Mouse (Mus musculus): ENCODE measurements around the gene Dnajc22. TPM values are rescaled to one million over a fixed set of nuclear protein-coding genes. Genes with fewer than 3 reads are reported as not detected.

Gene Dnajc22
- total and polyA plus RNA-seq, 2 experiments from 2014 or later, result 0.61 TPM; not detected in 1

GRCm38 (mm10) chr15:99099139-99099556, 6.2 kb downstream of the Dnajc22 start:
- 0 out of 2 replicates have a peak overlapping the region, but pooled peaks have one; percentile 40 for H3K9ac ChIP-seq (replicated peaks; ENCODE audit: low read depth, low read length)
- TF ChIP-seq CTCF (IDR thresholded peaks at IDR 0.05; ENCODE audit: low read depth), result peak; percentile 71
- no peak for TF ChIP-seq EP300 (IDR thresholded peaks at IDR 0.05; ENCODE audit: low read depth)
- peaks cover 53% of the 10 kb centered on the region for H3K27me3 ChIP-seq (ENCODE audit: control insufficient read depth, insufficient read depth, low read length)
- H3K9me3 ChIP-seq (replicated peaks; ENCODE audit: control insufficient read depth, low read length), result no peaks in the 10 kb centered on the region
- peaks cover 16% of the 10 kb centered on the region for H3K4me1 ChIP-seq (ENCODE audit: control insufficient read depth, insufficient read depth)
- ATAC-seq (ENCODE audit: insufficient read depth, low read depth) (peak; percentile 40), DNase-seq (ENCODE audit: low spot score) (peak; percentile 66)
- peak overlapping the region; percentile 66 for H3K4me2 ChIP-seq (ENCODE audit: low read depth, low read length)
- peak overlapping the region; percentile 48 for H3K4me3 ChIP-seq (ENCODE audit: low read depth, low read length)
- no peak overlapping the region for H3K27ac ChIP-seq (ENCODE audit: low read depth)
- no peaks in the 10 kb centered on the region for H3K36me3 ChIP-seq (replicated peaks; ENCODE audit: control insufficient read depth, insufficient read depth, low read length)
- WGBS, result 2% methylated on average over 15 of the region's 15 CpGs

GRCm38 (mm10) chr15:99099984-99100383, 7.0 kb downstream of the Dnajc22 start:
- no peak overlapping the region for H3K4me2 ChIP-seq (ENCODE audit: low read depth, low read length)
- no peak overlapping the region for H3K27ac ChIP-seq (ENCODE audit: low read depth)
- no peak overlapping the region for H3K9ac ChIP-seq (replicated peaks; ENCODE audit: low read depth, low read length)
- no peak for DNase-seq (ENCODE audit: low spot score)
- H3K4me3 ChIP-seq (ENCODE audit: low read depth, low read length), result no peak overlapping the region
- H3K9me3 ChIP-seq (replicated peaks; ENCODE audit: control insufficient read depth, low read length), result no peaks in the 10 kb centered on the region
- H3K27me3 ChIP-seq (ENCODE audit: control insufficient read depth, insufficient read depth, low read length), result peaks cover 46% of the 10 kb centered on the region
- H3K4me1 ChIP-seq (ENCODE audit: control insufficient read depth, insufficient read depth), result peaks cover 16% of the 10 kb centered on the region
- WGBS, result 64% methylated on average over 3 of the region's 3 CpGs
- H3K36me3 ChIP-seq (replicated peaks; ENCODE audit: control insufficient read depth, insufficient read depth, low read length), result no peaks in the 10 kb centered on the region
- TF ChIP-seq EP300 (IDR thresholded peaks at IDR 0.05; ENCODE audit: low read depth) (no peak), CTCF (IDR thresholded peaks at IDR 0.05; ENCODE audit: low read depth) (no peak)
- no peak for ATAC-seq (ENCODE audit: insufficient read depth, low read depth)

GRCm38 (mm10) chr15:99105238-99105637, 12.3 kb downstream of the Dnajc22 start:
- H3K4me2 ChIP-seq (ENCODE audit: low read depth, low read length), result no peak overlapping the region
- H3K4me3 ChIP-seq (ENCODE audit: low read depth, low read length), result no peak overlapping the region
- 62% methylated on average over 7 of the region's 7 CpGs for WGBS
- H3K27me3 ChIP-seq (ENCODE audit: control insufficient read depth, insufficient read depth, low read length), result no peaks in the 10 kb centered on the region
- DNase-seq (ENCODE audit: low spot score), result no peak
- H3K36me3 ChIP-seq (replicated peaks; ENCODE audit: control insufficient read depth, insufficient read depth, low read length), result no peaks in the 10 kb centered on the region
- no peak overlapping the region for H3K27ac ChIP-seq (ENCODE audit: low read depth)
- H3K9ac ChIP-seq (replicated peaks; ENCODE audit: low read depth, low read length), result no peak overlapping the region
- H3K4me1 ChIP-seq (ENCODE audit: control insufficient read depth, insufficient read depth), result no peaks in the 10 kb centered on the region
- H3K9me3 ChIP-seq (replicated peaks; ENCODE audit: control insufficient read depth, low read length), result no peaks in the 10 kb centered on the region
- no peak for ATAC-seq (ENCODE audit: insufficient read depth, low read depth)
- TF ChIP-seq CTCF (IDR thresholded peaks at IDR 0.05; ENCODE audit: low read depth) (no peak), EP300 (IDR thresholded peaks at IDR 0.05; ENCODE audit: low read depth) (no peak)

GRCm38 (mm10) chr15:99107866-99108265, 14.9 kb downstream of the Dnajc22 start:
- H3K4me2 ChIP-seq (ENCODE audit: low read depth, low read length), result no peak overlapping the region

DNA sequence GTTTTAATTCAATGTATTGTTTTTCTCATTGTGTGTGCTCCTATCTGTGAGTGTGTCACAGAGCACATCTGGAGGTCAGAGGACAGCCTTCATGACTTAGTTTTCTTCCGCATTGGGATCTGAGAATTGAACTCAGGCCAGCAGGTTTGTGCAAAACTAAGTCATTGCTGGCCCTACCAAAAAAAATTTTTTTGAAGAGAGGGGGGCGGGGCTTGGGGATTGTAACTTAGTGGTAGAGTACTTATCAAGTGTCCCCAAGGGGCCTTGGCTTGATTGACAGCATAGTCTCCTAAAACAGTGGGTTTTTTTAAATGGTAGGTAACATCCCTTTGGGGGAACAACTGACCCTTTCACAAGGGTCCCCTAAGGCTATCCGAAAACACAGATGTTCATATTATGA, 18.2 kb downstream of the Dnajc22 start:
- no peaks in the 10 kb centered on the region for H3K9me3 ChIP-seq (replicated peaks; ENCODE audit: control insufficient read depth, low read length)
- H3K4me2 ChIP-seq (ENCODE audit: low read depth, low read length), result no peak overlapping the region
- H3K27me3 ChIP-seq (ENCODE audit: control insufficient read depth, insufficient read depth, low read length), result no peaks in the 10 kb centered on the region
- H3K27ac ChIP-seq (ENCODE audit: low read depth), result no peak overlapping the region
- TF ChIP-seq CTCF (IDR thresholded peaks at IDR 0.05; ENCODE audit: low read depth) (no peak), EP300 (IDR thresholded peaks at IDR 0.05; ENCODE audit: low read depth) (no peak)
- no peaks in the 10 kb centered on the region for H3K4me1 ChIP-seq (ENCODE audit: control insufficient read depth, insufficient read depth)
- WGBS, result 82% methylated on average over 3 of the region's 3 CpGs
- no peaks in the 10 kb centered on the region for H3K36me3 ChIP-seq (replicated peaks; ENCODE audit: control insufficient read depth, insufficient read depth, low read length)
- H3K9ac ChIP-seq (replicated peaks; ENCODE audit: low read depth, low read length), result no peak overlapping the region
- no peak for DNase-seq (ENCODE audit: low spot score)
- ATAC-seq (ENCODE audit: insufficient read depth, low read depth), result no peak
- no peak overlapping the region for H3K4me3 ChIP-seq (ENCODE audit: low read depth, low read length)

More at GRCm38 (mm10) chr15:99107866-99108265, 14.9 kb downstream of the Dnajc22 start:
- DNase-seq (ENCODE audit: low spot score), result no peak
- no peaks in the 10 kb centered on the region for H3K9me3 ChIP-seq (replicated peaks; ENCODE audit: control insufficient read depth, low read length)
- TF ChIP-seq CTCF (IDR thresholded peaks at IDR 0.05; ENCODE audit: low read depth) (no peak), EP300 (IDR thresholded peaks at IDR 0.05; ENCODE audit: low read depth) (no peak)
- H3K27ac ChIP-seq (ENCODE audit: low read depth), result no peak overlapping the region
- H3K27me3 ChIP-seq (ENCODE audit: control insufficient read depth, insufficient read depth, low read length), result no peaks in the 10 kb centered on the region
- no peaks in the 10 kb centered on the region for H3K4me1 ChIP-seq (ENCODE audit: control insufficient read depth, insufficient read depth)
- 71% methylated on average over 3 of the region's 3 CpGs for WGBS
- H3K4me3 ChIP-seq (ENCODE audit: low read depth, low read length), result no peak overlapping the region
- no peak for ATAC-seq (ENCODE audit: insufficient read depth, low read depth)
- no peak overlapping the region for H3K9ac ChIP-seq (replicated peaks; ENCODE audit: low read depth, low read length)
- no peaks in the 10 kb centered on the region for H3K36me3 ChIP-seq (replicated peaks; ENCODE audit: control insufficient read depth, insufficient read depth, low read length)

GRCm38 (mm10) chr15:99111809-99112208, 18.8 kb downstream of the Dnajc22 start:
- no peak for DNase-seq (ENCODE audit: low spot score)
- TF ChIP-seq CTCF (IDR thresholded peaks at IDR 0.05; ENCODE audit: low read depth) (no peak), EP300 (IDR thresholded peaks at IDR 0.05; ENCODE audit: low read depth) (no peak)
- H3K27ac ChIP-seq (ENCODE audit: low read depth), result no peak overlapping the region
- 54% methylated on average over 4 of the region's 4 CpGs for WGBS
- H3K9me3 ChIP-seq (replicated peaks; ENCODE audit: control insufficient read depth, low read length), result no peaks in the 10 kb centered on the region
- H3K4me3 ChIP-seq (ENCODE audit: low read depth, low read length), result no peak overlapping the region
- H3K9ac ChIP-seq (replicated peaks; ENCODE audit: low read depth, low read length), result no peak overlapping the region
- H3K4me1 ChIP-seq (ENCODE audit: control insufficient read depth, insufficient read depth), result no peaks in the 10 kb centered on the region
- H3K27me3 ChIP-seq (ENCODE audit: control insufficient read depth, insufficient read depth, low read length), result no peaks in the 10 kb centered on the region
- ATAC-seq (ENCODE audit: insufficient read depth, low read depth), result no peak
- H3K36me3 ChIP-seq (replicated peaks; ENCODE audit: control insufficient read depth, insufficient read depth, low read length), result no peaks in the 10 kb centered on the region
- no peak overlapping the region for H3K4me2 ChIP-seq (ENCODE audit: low read depth, low read length)

Measured in heart, postnatal 0 days (tissue).